Comparison of ENCODE assay signal across 28 mouse cellular contexts in genomic region chr3:53213746-53214271, GRCm38 (mm10).
DNase-seq lines count a peak whose midpoint lies in the region; ATAC-seq and TF ChIP-seq lines count a peak whose summit lies in the region.
"Had no signal": no experiment of that assay in that cellular context is flagged by ENCODE, and none has a peak within 500 bp of the region (broad histone marks: within the 10 kb centered on the region; RNA-seq: fewer than 3 reads in every experiment).

No protein-coding gene starts in this region.

- H3K4me1 ChIP-seq in ES-E14 (ENCODE audit: control insufficient read depth in 2 of 2, insufficient read depth in 2 of 2, low read length in 2 of 2, poor library complexity in 1 of 2) = no peaks in the 10 kb centered on the region
- H3K4me1 ChIP-seq in midbrain, embryonic 14.5 days (ENCODE audit: control insufficient read depth, insufficient read depth, low read length) = peaks cover 33% of the 10 kb centered on the region
- H3K4me1 ChIP-seq in kidney, adult 2 months (ENCODE audit: control insufficient read depth, insufficient read depth, low read length) = peaks cover 4% of the 10 kb centered on the region; the same call in 1 of the 2 replicates
- peaks cover 18% of the 10 kb centered on the region for H3K4me1 ChIP-seq in kidney, embryonic 16.5 days (ENCODE audit: insufficient read depth, low read length)
- H3K4me1 ChIP-seq: intestine, embryonic 15.5 days had no signal

- H3K4me3 ChIP-seq in ES-E14 (ENCODE audit: insufficient read depth in 1 of 2, low read depth in 1 of 2, low read length in 2 of 2, poor library complexity in 1 of 2, severe bottlenecking in 1 of 2) = no peak overlapping the region
- H3K4me3 ChIP-seq in midbrain, embryonic 14.5 days (replicated peaks; ENCODE audit: low read depth, low read length) = no peak overlapping the region
- H3K4me3 ChIP-seq in kidney, adult 2 months (ENCODE audit: insufficient read depth, low read depth, low read length) = no peak overlapping the region
- H3K4me3 ChIP-seq in kidney, embryonic 16.5 days (ENCODE audit: low read length) = no peak overlapping the region
- H3K4me3 ChIP-seq: embryonic facial prominence, embryonic 10.5 days; embryonic facial prominence, embryonic 15.5 days; intestine, embryonic 15.5 days; left cerebral cortex, adult 2 months; limb, embryonic 12.5 days; lung, embryonic 15.5 days; neural tube, embryonic 13.5 days had no signal

- WGBS in midbrain, embryonic 14.5 days = 18% methylated on average over 7 of the region's 7 CpGs
- WGBS in kidney, adult 2 months = 76% methylated on average over 7 of the region's 7 CpGs
- WGBS in kidney, embryonic 16.5 days = 66% methylated on average over 7 of the region's 7 CpGs

- no peak for DNase-seq in frontal cortex, adult 2 months (ENCODE audit: extremely low spot score in 1 of 2, low spot score in 1 of 2)
- no peak for DNase-seq in ES-E14 (ENCODE audit: low read depth, low spot score)
- peak; percentile 50 for DNase-seq in brain, adult 2 months (ENCODE audit: low read depth, low spot score)
- peak; percentile 60 for DNase-seq in midbrain, embryonic 14.5 days
- no peak for DNase-seq in layer of hippocampus, adult 9-10 months (ENCODE audit: low spot score)
- no peak for DNase-seq in kidney, adult 2 months
- DNase-seq: adrenal gland, postnatal 10 days; B cell, adult 2 months; cerebellum, adult 18-20 months; gastrocnemius, postnatal 36 days; heart, adult 18-20 months; heart, postnatal 4 days; kidney, adult 8-10 months; kidney, postnatal 10 days had no signal

- TF ChIP-seq CTCF in kidney, adult 2 months (conservative IDR thresholded peaks at IDR 0.05; ENCODE audit: insufficient read depth, insufficient read length, low read depth, low read length) = no peak

- no peak overlapping the region for H3K4me2 ChIP-seq in midbrain, embryonic 14.5 days (ENCODE audit: low read length)
- no peak overlapping the region for H3K4me2 ChIP-seq in kidney, embryonic 16.5 days (replicated peaks; ENCODE audit: low read depth, low read length)
- H3K4me2 ChIP-seq: embryonic facial prominence, embryonic 15.5 days; heart, embryonic 11.5 days; intestine, embryonic 15.5 days; limb, embryonic 12.5 days; liver, embryonic 11.5 days; lung, embryonic 15.5 days; neural tube, embryonic 13.5 days had no signal

- in situ Hi-C loops in ES-E14 (cut with MboI; ENCODE audit: low sequenced_read_pairs in 2 of 2, unreplicated experiment in 2 of 2) = no loop called here

- 0 out of 2 replicates have a peak, but pooled peaks have one; percentile 35 for ATAC-seq in frontal cortex, adult (ENCODE audit: low TSS enrichment)
- no peak for ATAC-seq in midbrain, embryonic 14.5 days (ENCODE audit: low FRiP score, low TSS enrichment)
- no peak for ATAC-seq in kidney, embryonic 16.5 days (ENCODE audit: low FRiP score, low TSS enrichment)
- ATAC-seq: hindbrain, embryonic 16.5 days; intestine, embryonic 15.5 days; Patski had no signal

- H3K27me3 ChIP-seq in midbrain, embryonic 14.5 days (ENCODE audit: control insufficient read depth, insufficient read depth, low read length) = no peaks in the 10 kb centered on the region
- H3K27me3 ChIP-seq in kidney, adult 2 months (replicated peaks; ENCODE audit: control insufficient read depth, insufficient read depth, low read length) = no peaks in the 10 kb centered on the region; the same call in 1 of the 2 replicates
- no peaks in the 10 kb centered on the region for H3K27me3 ChIP-seq in kidney, embryonic 16.5 days (ENCODE audit: insufficient read depth, low read length)
- H3K27me3 ChIP-seq: embryonic facial prominence, embryonic 15.5 days; intestine, embryonic 15.5 days; limb, embryonic 12.5 days; lung, embryonic 15.5 days; neural tube, embryonic 13.5 days; Patski had no signal

- no peak for TF ChIP-seq POLR2A in kidney, adult 2 months (IDR thresholded peaks at IDR 0.05; ENCODE audit: low read depth, low read length)

- no peaks in the 10 kb centered on the region for H3K36me3 ChIP-seq in ES-E14 (ENCODE audit: control insufficient read depth, insufficient read depth, low read length, poor library complexity, severe bottlenecking)
- H3K36me3 ChIP-seq in midbrain, embryonic 14.5 days (ENCODE audit: control insufficient read depth, insufficient read depth, low read length) = no peaks in the 10 kb centered on the region
- H3K36me3 ChIP-seq in kidney, adult 2 months (ENCODE audit: control insufficient read depth, insufficient read depth, low read length) = no peaks in the 10 kb centered on the region
- no peaks in the 10 kb centered on the region for H3K36me3 ChIP-seq in kidney, embryonic 16.5 days (ENCODE audit: insufficient read depth, low read length)
- H3K36me3 ChIP-seq: embryonic facial prominence, embryonic 10.5 days; embryonic facial prominence, embryonic 15.5 days; G1E; intestine, embryonic 15.5 days; limb, embryonic 12.5 days; lung, embryonic 15.5 days; neural tube, embryonic 13.5 days had no signal

- no peaks in the 10 kb centered on the region for H3K9me3 ChIP-seq in ES-E14 (ENCODE audit: control insufficient read depth, insufficient read depth, low read depth, low read length)
- no peaks in the 10 kb centered on the region for H3K9me3 ChIP-seq in midbrain, embryonic 14.5 days (ENCODE audit: control insufficient read depth, low read length)
- no peaks in the 10 kb centered on the region for H3K9me3 ChIP-seq in kidney, embryonic 16.5 days (ENCODE audit: low read length)
- H3K9me3 ChIP-seq: embryonic facial prominence, embryonic 10.5 days; embryonic facial prominence, embryonic 15.5 days; intestine, embryonic 15.5 days; limb, embryonic 12.5 days; lung, embryonic 15.5 days; neural tube, embryonic 13.5 days had no signal

- no peak overlapping the region for H3K27ac ChIP-seq in ES-E14 (ENCODE audit: insufficient read depth, low read depth, low read length, poor library complexity, severe bottlenecking)
- H3K27ac ChIP-seq in midbrain, embryonic 14.5 days (replicated peaks; ENCODE audit: low read depth, low read length) = peak overlapping the region; percentile 10; the same call in 1 of the 2 replicates
- H3K27ac ChIP-seq in kidney, adult 2 months (ENCODE audit: insufficient read depth, low read depth, low read length) = no peak overlapping the region
- H3K27ac ChIP-seq in kidney, embryonic 16.5 days (ENCODE audit: low read length) = no peak overlapping the region
- H3K27ac ChIP-seq: embryonic facial prominence, embryonic 10.5 days; embryonic facial prominence, embryonic 15.5 days; intestine, embryonic 15.5 days; left cerebral cortex, adult 2 months; limb, embryonic 12.5 days; lung, embryonic 15.5 days; neural tube, embryonic 13.5 days had no signal

- H3K9ac ChIP-seq in ES-E14 (ENCODE audit: insufficient read depth, low read depth, low read length, poor library complexity, severe bottlenecking) = no peak overlapping the region
- no peak overlapping the region for H3K9ac ChIP-seq in midbrain, embryonic 14.5 days (replicated peaks; ENCODE audit: low read length)
- H3K9ac ChIP-seq in kidney, embryonic 16.5 days (replicated peaks; ENCODE audit: low read length) = no peak overlapping the region
- H3K9ac ChIP-seq: embryonic facial prominence, embryonic 15.5 days; intestine, embryonic 15.5 days; limb, embryonic 12.5 days; lung, embryonic 15.5 days; neural tube, embryonic 13.5 days had no signal

TF ChIP-seq in ES-E14, 5 proteins besides CTCF, POLR2A, EP300 and RAD21:
- TF ChIP-seq MAFK (IDR thresholded peaks at IDR 0.05; ENCODE audit: insufficient read depth, low read depth, low read length) (peak; percentile 98), ZC3H11A (IDR thresholded peaks at IDR 0.05; ENCODE audit: borderline replicate concordance, low read depth, low read length) (no peak)
TF ChIP-seq in ES-E14: peak in this region for 1.

Comparison
In these comparisons a context has a peak if more than half of its experiments do, and no peak if none do; other contexts are left out.
1. DNase-seq: peak in brain, adult 2 months (single experiment) and midbrain, embryonic 14.5 days (single experiment); none in frontal cortex, adult 2 months (0 of 2), ES-E14 (single experiment), layer of hippocampus, adult 9-10 months (single experiment) and kidney, adult 2 months (single experiment).